Mouse (Mus musculus) left cerebral cortex, adult 9 months (tissue): ENCODE results near the gene Bend6.

Experiments
- DNase-seq, 2 experiments: peaks; one replicate each; pipeline ENCODE4 v3.0.0; 2022; ENCODE audit warnings: low spot score in 2 of 2

The Bend6 gene

GRCm38 (mm10) chr1:33803323-33803722 is 104.3 kb downstream of the Bend6 start:
- no peak for DNase-seq
